Mouse (Mus musculus) thymus, postnatal 14 days (tissue): ENCODE measurements at regions not wholly inside any gene's neighbourhood (a gene's known extent, or its start where the extent isn't known, plus 50 kb on each side); places are given as distances from the start of the nearest gene placed in this dataset.

Experiments used
- DNase-seq: peaks from one replicate; pipeline ENCODE4 v3.0.0; 2021

DNA sequence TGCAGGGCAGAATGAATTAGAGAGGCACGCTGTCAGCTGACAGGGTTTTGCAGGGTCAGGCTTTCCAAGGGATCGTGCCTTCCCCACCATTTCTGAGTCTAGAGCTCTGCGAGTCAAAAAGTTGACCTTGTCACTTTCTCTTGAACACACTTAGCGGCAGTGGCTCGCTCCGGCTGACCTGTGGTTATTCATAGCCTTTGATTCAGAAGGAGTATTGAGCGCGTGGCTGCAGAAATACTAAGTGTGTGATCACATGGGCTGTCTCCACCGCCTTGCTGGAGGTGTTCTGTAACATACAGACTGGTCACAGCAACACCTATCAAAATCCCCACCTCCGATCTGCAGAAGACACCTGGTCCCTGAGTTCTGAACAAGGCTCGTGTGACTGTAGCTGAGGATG is 252.9 kb downstream of the Uaca start:
- no peak for DNase-seq

DNA sequence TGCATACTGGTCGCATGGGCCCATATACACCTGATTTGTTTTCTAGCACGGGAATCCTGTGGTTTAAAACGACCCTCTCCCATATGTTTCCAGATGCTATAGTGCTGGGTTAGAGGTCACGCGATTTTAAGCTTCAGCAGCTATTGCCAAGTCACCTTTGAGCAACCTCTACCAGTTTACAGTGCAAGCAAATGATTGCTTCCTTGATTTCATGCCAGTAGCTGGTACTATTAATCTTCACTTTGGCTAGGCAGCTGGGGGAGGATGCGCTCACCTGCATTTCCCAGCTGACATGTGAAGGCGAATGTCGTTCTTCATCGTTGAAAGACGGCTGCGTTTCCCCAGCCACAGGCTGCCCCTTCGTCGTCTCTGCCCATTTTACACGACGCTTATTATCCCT is 254.2 kb downstream of the Uaca start:
- DNase-seq: no peak

DNA sequence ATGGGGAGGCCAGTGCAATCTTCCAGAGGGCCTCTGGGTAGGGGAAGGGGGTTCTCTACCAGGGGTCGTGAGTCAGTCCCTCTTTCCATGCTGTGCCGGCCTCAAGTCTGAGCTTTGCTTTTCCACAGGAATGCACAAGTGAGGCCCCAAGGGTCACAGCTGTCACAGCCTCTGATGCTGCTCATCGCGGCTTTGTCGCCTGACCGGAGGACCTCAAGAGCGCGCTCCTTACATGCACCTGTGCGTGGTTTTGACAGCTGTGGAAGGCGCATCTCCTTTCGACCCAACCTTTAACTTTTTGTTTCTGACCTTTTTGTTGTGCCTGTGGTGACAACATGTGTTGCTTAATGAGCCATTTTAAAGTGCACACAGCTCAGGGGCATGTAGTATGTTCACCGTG is 258.3 kb downstream of the Uaca start:
- DNase-seq: peak; percentile 72

DNA sequence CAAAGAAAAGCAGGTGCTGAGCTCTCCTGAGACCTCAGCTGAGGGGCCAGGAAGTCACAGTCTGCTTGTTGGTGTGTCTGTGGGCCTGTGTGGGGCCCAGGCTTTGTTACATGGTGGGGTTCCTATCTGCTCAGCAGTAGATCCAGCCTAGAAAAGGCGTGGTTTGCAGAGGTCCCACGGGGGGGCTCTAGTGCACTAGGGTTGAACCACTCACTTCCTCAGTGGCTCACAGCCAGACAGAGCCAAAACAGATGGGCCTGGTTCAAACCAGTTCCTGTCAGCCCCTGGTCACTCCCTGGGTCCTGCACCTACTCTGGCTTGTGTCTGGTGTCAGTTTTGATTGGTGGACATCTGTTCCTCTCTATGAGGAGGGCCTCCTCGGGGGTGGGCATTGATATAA is 260.1 kb downstream of the Uaca start:
- DNase-seq: peak; percentile 93

DNA sequence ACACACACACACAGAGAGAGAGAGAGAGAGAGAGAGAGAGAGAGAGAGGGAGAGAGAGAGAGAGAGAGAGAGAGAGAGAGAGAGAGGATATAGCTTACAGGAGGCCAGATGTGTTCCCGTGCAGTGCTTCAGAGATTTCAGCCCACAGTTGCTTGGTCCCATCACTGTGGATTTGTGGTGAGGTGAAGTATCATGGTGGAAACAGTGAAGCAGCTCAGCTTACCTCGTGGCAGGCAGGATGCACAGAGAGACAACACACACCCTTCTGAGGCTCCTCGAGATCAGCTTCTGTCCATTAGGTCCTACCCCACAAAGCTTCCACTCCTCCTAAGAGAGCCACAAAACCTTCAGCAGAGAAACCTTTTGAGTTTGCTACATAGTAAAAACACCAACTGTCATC is 261.1 kb downstream of the Uaca start:
- DNase-seq: peak; percentile 41

DNA sequence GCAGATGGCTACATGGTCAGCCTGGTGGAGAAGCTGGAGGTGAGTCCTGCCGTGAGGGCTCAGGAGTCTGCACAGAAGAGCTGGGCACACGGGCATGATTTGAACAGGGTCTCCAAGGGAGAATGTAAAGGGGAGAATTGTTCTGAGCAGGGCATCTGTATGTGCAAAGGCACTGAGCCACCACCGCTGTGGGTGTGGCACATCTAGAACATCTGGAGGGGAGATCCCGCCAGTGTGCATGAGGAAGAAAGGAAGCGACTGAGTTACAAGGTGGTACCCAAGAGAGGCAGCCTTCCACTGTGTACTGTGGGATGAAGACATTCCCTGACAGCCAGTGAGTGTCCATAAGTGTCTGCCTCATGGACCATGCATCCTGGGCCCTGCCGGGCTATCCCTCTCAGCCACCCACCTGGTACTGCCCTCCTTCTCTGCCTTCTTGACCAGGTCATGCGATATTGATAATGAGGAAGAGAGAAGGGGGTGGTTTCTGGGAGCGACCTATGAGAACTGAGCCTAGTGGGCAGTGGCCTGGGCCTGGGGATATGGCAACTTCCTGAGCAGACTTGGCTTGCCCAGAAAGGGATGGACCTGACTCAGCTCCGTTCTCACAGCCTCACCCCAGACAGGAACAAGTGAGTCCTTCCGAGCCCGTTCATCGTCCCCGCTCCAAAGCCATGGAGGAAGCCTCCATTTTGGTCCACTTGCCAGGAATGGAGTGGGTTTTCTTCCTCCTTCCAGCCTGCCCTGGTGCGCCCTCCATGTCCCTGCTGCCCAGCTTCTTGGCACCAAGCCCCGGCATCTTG is 261.8 kb downstream of the Uaca start:
- DNase-seq: peak; percentile 68

DNA sequence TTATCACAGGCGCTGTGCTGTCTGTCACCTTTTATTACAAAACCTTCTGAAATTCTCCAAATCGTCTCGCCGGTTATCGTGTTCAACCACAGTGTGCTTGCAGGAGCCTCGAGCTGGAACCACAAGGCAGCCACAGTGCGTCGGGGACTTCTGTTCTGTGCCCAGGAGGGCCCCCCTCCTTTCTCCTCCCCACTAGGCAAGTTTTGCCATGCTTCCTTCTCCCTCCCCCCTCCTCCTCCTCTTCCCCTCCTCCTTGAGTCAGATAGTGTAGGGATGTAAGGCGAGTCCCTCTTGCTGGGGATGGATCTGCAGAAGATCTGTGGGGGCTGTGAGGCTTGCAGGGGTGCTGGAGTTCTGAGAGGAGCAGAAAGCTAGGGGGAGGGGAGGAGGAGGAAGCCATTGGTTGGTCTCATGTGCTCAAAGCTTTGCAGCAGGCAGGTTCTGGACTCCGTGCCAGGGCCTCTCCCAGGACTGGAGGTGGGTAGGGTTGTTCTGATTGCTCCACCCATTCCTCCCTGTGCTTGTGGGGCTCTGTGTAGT is 262.5 kb downstream of the Uaca start:
- peak; percentile 84 for DNase-seq

DNA sequence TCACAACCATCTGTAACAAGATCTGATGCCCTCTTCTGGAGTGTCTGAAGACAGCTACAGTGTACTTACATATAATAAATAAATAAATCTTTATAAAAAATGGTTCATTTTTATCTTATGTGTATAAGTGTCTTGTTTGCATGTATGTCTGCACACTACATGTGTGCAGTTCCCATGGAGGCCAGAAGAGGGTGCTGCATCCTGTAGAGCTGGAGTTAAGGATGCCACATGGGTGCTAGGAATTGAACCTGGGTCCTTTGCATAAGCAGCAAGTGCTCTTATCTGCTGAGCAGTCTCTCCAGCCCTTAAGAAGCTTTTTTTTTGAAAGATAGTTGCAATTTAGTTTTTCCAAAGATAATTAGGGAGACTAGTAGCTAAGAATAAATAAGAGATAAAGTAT is 264.9 kb downstream of the Uaca start:
- no peak for DNase-seq

DNA sequence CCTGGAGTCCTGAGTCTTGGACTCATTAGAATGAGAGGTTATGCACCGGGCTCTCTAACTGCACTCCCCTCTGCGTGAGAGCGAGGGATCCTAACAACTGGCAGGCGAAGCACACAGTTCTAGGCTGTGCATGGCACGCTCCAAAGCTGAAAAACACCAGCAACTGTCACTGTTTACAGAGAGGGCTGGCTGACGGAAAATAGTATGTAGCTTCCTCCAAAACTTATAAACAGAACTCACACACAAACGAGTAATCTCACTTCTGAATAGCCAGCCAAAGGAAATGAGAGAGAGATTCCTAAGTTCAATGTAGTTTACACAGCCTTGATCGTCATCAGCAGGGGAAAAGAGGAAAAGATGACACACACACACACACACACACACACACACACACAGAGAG is 266.6 kb downstream of the Uaca start:
- DNase-seq: no peak

DNA sequence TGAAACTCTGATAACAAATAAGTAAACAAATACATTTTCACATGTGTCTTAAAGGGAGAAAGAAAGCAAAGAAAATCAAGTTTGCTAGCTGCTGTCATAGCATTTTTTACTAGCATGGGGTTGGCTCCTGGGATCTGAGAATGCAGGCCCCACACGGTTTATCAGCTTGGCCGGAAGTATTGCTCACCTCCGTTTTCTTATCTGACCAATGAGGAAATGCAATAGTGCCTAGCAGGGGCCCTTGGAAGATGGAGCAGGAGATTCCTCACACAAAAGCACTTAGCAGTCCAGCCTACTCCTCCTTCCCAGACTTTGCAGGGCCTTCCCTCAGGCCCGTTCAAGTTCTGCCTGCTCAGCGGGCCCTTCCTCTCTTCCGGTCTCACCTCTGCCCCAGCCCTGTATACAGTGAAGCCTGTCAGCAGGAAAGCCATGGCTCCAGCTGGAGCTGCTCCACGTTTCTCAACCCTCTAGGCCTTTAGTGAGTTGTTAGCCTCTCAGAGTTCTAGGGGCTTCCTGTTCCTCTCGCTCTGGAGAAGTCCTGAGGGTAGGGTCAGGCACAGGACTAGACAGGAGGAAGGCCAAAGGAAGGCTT is 270.5 kb downstream of the Uaca start:
- DNase-seq: no peak

DNA sequence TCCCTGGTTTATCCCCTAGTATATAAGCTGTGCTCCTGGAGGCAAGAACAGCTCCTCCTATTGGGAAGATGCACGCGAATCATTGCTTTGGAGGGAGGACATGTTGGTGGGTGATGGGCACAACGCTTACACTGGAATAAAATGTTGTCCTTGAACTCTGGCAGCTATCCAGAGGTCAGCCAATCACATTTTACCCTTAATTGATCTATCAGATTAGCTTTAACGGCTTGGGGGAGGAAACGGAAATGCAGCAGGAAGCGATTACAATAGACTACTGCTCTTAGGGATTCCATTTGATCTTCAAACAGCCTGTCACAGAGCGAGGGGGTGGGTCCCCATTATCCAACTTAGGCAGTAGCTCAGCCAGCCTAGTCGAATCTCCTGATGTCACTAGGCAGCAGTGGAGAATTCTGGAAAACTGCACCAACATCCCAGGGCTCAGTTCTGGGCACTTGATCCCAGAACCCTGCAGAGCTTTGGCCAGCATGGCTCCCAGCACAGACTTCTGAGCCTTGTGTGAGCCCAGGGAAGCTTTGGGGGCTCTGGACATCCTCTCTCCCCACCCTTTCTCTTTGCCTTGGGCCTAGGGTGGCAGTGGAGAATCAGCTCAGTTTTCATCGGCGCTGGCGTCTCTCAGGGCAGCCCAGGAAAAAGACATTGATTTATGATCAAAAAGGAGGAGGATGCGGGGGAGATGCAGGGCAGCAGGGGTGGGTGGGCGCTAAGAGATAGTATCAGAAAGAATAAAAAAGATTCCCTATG is 275.4 kb downstream of the Uaca start:
- DNase-seq: no peak

DNA sequence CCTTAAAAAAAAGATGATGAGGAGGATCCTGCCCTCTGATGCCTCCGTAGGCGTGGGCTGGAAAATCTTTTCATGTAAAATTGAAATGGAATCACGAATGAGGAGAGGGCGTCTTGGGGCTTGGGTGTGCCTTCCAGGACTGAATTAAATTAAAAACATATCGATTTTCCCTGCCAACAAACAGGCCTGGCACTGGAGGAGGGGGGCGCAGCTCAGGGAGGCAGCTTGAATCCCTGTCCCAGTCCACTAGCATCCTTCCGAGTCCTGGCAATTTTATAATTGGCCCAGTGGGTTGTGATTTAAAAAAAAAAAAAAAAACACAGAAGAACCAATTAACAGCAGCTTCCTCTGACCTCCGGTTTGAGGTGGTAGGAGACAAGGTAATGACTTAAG is 276.0 kb downstream of the Uaca start:
- no peak for DNase-seq

DNA sequence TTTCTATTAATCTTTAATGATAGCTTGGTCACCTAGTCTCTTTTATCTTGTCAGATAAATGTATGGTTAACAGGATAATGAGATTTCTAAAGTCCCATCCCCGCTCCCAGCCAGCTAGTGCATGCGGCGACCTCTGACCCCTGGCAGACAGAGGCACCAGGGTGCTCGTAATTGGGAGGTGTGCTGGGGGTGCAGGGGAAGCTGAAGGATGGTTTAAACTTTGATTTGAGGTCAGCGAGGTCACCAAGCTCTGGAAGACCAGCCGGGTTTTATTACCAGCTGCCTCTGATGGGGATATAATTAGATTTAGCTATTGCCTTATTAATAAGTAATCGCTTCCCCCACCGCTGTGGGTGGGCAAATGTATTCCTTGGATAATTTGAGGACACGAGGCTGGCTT is 276.5 kb downstream of the Uaca start:
- no peak for DNase-seq

DNA sequence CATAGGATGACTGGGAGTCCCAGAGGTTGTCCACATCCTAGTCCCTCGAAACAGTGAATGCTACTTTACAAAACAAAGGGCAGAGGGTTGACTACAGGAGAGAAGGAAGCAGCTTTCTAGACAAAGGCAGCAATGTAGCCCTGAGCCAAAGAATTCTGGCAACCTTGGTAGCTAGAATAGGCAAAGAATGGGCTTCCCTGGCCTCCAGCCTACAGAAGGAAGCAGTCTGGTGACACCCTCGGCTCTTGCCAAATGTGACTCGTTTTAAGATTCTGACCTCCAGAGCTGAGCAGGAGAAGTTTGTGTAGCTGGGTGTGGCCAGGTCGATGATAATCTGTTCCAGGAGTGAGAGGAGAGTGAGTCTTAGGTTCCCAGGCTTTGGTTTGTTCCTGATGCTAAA is 279.1 kb downstream of the Uaca start:
- DNase-seq: no peak

DNA sequence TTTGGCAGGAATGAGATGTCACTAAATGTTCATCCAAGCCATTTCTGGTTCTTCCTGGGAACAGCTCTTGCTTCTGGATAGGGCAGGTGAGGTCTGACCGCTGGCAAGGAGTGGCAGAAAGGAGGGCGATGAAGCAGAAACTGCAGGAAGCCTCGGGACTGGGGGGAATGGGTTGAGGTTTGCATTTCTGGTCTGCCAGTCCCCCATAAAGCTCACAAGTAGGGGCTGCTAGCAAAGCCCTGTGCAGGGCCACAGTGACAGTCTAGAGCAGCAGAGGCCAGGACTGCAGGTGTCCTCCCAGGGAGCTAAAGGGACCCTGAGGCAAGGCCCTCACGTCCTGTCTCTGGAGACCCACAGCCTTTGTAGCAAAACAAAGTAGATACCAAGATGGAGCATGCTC is 280.7 kb downstream of the Uaca start:
- peak; percentile 62 for DNase-seq

DNA sequence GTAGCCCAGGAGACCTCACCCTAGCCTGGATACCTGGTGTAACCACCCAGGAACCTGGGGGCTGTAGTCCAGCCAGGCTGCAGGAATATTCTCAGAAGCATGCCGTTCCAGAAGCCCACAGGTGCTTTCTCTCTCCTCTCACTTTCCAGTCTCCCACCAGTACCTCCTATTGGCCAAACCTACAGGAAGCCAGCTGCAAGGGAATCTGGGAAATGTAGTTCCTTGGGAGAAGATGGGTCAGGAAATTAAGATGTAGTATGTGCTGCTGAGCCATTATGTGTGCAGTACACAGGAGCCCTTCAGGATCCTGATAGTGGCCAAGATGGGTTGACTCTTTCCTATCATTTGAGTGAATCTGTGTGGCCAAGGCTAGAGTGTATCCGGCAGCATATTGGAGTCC is 282.8 kb downstream of the Uaca start:
- peak; percentile 53 for DNase-seq

DNA sequence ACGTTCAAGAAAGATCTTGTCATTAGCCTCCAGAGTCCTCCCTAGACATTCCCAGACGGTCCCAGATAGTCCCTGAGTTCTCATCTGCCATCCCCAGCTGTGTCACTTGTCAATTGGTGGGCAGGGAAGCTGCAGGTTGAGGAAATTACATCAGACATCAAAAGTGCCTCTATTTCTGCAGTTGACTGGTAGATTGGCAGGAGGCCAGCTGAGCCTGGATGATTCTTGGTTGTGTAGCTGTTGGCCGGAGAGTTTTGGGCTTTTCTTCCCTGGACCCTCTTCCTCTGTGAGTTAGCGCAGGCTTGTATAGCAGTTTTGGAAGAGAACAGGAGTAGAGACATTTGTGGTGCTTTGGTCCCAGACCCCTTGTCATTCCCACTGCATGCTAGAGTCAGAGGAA is 283.5 kb downstream of the Uaca start:
- no peak for DNase-seq

DNA sequence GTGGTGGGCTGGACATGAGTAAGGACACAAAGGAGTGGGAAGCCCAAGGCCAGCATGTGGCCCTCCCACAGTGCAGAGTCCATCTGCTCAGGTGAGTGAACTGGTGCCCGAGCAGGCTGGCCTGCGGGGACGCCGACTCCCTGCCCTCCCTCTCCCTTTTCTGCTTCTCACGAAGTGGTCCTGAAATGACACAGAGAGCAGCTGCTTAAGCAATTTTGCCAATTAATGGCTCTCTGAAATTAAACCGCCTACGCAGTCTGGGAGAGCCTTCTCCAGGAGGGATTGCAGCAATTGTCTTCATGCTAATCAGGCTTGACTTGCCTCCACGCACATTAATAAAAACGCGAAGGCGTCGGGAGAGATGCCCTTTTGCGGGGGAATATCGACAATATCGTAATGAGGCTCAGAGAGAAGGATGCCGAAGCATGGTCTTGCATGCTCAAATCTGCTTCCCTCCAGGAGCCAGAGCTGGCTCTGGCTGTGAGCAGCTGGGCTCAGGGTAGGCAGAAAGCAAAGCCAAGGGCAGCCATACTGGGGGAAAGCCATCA is 287.2 kb downstream of the Uaca start:
- no peak for DNase-seq

DNA sequence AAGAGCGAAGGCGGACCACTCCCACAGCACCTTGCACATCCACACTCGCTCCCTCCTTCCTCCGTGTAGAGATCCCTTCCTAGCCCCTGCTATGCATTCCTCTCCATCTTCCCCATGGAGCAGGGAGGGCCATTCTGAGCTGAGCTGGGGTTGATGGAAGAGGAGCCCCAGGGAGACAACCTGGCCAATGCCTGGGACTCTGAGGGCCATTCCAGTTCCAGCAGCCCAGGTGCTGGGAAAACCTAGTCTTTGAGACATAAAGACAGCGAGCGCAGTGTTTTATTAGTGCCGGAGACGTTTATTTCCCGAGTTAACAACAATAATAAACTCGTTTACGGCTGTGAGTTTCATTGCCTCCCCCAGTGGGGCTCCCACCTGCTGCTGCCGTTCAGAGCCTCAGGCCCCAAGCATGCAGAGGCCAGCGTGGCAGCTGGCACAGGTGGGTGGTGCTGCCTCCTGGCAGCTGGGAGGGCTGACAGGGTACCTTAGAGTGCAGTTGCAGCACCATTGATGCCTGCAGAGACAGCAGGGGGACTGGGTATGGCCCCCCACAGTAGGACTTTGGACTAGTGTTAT is 287.4 kb upstream of the Tle3 start:
- peak; percentile 83 for DNase-seq

DNA sequence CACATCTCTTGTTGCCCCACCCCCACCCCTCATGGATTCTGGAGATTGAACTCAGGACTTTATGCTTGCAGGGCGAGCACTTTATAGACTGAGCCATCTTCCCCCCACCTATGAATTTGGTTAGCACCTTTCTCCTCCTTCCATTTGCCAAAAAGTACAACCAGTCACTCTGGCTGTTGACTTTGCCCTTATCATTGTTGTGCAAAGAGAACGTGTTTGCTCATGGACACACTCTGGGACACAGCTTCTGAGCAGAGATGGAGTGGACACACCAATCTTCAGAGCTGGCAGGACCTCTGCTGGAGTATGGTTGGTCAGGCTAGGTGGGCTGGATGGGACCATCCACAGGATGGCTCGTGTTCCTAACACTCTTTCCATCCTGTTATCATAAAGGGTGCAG is 285.1 kb upstream of the Tle3 start:
- DNase-seq: no peak

DNA sequence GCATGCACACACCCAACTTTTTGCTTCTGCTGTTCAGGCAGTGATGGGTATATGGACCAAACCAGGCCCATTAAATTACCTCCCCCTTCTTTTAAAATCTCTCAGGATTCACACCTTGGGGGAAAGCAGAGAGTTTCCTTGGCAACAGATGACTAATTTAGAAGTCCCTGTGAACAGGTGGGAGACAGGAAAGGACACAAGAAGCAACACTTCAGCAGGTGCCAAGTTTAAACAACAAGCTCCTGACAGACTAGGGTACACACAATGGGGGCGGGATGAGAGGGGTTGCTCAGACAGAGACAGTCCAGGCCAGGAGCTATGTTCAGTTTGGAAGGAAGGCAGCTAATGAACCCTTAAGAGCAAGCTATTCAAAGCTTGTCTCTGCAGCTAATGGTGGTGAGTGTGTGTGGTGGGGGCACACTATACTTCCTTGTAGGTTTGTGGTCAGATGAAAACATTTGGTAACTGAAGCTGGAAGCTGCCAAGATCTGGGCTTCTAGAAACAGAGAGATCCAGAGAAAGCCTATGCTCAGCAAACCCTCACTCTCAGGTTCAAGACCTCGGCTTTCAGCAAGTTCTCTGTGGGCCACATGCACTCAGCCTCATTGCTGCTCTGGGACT is 283.0 kb upstream of the Tle3 start:
- peak; percentile 26 for DNase-seq

DNA sequence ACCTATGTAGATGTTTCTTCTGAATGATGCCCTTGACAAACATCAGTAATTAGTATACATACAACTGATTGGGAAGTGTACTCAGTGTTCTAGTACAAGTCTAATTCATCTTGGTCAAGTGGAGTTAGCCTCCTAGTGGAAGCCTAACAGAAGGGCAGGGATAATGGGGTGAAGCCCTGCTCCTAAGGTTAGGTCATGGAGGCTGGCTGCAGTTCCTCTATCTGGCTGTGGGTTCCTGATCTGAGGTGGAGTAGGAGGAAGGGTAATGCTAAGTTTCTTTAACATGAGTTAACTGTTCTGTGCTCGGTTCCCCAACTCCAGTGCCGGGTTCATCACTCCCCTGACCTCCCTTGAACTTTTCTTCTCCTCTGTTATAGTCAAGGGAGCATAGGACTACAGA is 281.1 kb upstream of the Tle3 start:
- DNase-seq: no peak
